Mouse (Mus musculus) urinary bladder, adult 2 months (tissue): Measurements from ENCODE around the gene E4f1. TPM values are rescaled to one million over a fixed set of nuclear protein-coding genes. Genes with fewer than 3 reads are reported as not detected.

Experiments
- DNase-seq: peaks from one replicate; pipeline ENCODE4 v3.0.0; 2022; ENCODE audit warnings: low spot score
- polyA plus RNA-seq: library from polyadenylated mRNA; depleted of rRNA; stranded (reverse); fragments of >200 nt; gene quantifications from 2 replicates; pipeline ENCODE4 v1.2.3, GENCODE M21; 2012

The E4f1 gene
- polyA plus RNA-seq, 1 experiment: 61.5 TPM

DNA sequence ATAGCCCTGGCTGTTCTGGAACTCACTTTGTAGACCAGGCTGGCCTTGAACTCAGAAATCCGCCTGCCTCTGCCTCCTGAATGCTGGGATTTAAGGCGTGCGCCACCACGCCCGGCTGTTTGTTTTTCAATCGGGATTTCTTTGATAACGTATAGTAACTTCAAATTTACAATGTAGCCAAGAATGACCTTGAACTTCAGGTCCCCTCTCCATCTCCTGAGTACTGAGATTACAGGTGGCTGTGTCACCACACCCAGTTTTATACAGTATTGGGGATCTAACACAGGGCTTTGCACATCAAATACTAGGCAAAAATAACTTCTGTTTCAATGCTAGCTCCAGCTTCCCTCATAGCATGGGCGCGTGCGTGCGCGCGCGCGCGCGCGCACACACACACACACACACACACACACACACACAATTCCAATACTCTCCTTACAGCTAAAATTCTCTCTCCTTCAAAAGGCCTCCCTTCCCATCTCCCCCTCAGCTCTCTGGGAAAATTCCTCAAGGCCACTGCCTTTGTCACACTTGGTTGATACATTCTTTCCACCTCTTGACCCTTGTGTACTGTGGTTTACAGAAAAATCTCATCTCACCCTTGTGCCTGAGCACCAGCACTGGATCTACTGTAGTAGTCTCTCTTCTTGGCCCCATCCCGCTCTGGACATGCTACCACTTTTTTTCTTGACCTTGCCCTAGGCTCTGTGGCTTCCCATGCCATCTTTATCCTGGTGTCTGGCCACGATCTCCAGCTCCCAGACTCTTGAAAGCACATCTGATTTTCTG lies 11.1 kb upstream of the E4f1 start:
- no peak for DNase-seq

DNA sequence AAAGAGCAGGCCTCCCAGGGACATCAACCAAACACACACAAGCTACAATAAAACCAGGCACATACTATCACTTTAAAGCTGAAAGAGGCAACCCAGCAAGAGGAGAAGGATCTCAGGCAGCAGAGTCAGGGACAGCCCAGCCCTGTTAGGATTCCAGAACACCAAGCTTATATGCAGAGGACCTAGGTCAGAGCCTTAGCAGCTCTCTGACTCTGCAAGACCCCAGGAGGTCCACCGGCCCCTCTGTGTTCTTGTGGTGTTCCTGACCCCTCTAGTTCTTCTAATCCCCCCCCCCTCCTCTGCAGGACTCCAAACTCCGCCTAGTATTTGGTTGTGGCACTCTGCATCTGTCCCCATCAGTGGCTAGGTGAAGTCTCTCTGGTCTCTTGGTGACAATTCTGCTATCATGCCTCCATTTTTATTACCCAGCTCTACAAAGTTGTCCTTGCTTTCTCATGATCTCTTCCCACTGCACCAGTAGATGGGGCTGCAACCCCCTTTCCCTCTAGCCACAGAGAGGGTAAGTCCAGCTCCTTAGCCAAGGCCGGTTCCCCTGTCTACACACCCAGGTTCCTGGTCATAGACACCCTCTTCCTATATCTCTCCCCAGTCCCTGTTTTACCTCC lies 10.2 kb upstream of the E4f1 start:
- DNase-seq: no peak

- DNase-seq: no peak
Observed at GRCm38 (mm10) chr17:24479431-24479830, 9.3 kb upstream of the E4f1 start.

GRCm38 (mm10) chr17:24478663-24479380 lies 8.7 kb upstream of the E4f1 start, which contains the start of gene Mlst8:
Gene Mlst8, minus strand, starts transcription at chr17:24479078.
- peak; percentile 95 for DNase-seq

DNA sequence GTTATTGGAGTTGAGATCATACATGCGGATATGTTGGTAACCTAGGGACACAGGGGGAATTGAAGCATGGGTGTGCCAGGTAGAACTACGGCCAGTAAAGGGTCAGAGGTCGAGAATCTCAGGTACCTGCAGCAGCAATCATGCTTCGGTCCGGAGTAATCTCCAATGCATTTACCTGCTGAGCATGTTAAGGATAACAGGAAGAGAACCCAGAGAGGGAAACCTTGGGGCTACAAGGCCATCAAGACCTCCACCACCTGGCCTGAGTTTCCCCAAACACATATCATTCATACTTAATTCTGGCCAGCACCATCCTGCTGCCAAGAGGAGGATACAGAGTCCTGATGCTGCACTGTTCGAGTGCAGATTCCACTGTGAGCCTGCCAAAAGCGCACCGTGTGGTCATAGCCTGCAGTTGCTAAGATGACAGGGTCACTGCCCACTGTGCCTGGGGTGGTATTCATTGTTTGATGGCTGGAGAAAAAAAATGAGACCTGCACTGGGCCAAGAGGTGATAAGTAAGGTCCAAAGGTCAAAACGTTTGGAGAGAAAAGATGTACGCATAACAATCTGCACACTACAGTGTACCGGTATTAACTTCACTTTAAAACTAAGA lies 8.0 kb upstream of the E4f1 start:
- DNase-seq: no peak

- DNase-seq: no peak
Observed at GRCm38 (mm10) chr17:24477053-24477984, 7.2 kb upstream of the E4f1 start.

GRCm38 (mm10) chr17:24476022-24476776 lies 6.1 kb upstream of the E4f1 start:
- DNase-seq: no peak

- DNase-seq: no peak
Observed at GRCm38 (mm10) chr17:24475586-24475985, 5.5 kb upstream of the E4f1 start.

DNA sequence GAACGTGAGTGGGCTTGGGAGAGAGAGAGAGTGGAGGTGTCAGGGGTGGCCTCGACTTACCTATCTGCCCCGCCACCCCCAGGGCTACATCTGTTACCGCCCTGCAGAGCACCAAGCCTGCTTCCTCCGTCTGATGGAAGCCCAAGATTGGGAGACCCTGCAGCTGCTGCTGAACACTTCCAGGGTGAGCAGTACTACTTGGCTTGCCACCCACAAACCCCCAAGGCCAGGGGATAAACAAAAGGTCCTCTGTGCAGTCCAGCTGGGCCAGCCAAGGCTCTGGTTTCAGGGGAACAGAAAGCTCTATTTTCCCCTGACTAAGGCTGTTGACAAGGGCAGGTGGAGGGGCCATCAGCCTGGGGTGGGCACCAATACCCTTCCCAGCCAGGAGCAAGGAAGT lies 4.4 kb upstream of the E4f1 start:
- DNase-seq: no peak

GRCm38 (mm10) chr17:24473612-24474275 lies 3.6 kb upstream of the E4f1 start, which contains the start of gene Bricd5:
Gene Bricd5, plus strand, starts transcription at chr17:24473884.
- no peak for DNase-seq

- no peak for DNase-seq
Observed at GRCm38 (mm10) chr17:24472512-24472911, 2.4 kb upstream of the E4f1 start.

GRCm38 (mm10) chr17:24470701-24471527 lies 801 bp upstream of the E4f1 start:
- no peak for DNase-seq

- DNase-seq: no peak
Observed at GRCm38 (mm10) chr17:24469336-24469909, 690 bp downstream of the E4f1 start.

- DNase-seq: no peak
Observed at GRCm38 (mm10) chr17:24468636-24469246, 1.4 kb downstream of the E4f1 start.

GRCm38 (mm10) chr17:24463374-24464133 lies 6.6 kb downstream of the E4f1 start:
- DNase-seq: no peak

DNA sequence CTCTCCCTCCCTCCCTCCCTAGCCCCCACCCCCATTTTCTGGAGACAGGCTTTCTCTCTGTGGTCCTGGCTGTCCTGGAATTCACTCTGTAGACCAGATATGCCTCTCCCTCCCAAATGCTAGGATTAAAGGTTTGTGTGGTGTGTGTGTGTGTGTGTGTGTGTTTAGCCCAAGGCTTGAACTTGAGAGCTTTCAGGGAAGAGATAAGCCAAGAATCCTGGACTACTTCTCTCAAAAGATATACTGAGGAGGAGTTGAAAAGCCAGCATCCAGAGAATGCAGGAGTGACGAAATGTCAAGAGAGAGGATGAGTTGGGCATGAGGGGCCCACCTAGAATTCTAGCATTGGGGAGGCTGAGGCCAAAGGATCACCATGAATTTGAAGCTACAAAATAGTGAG lies 7.2 kb downstream of the E4f1 start:
- DNase-seq: no peak

GRCm38 (mm10) chr17:24461580-24461979 lies 8.5 kb downstream of the E4f1 start:
- DNase-seq: no peak
